In the genomic region with DNA sequence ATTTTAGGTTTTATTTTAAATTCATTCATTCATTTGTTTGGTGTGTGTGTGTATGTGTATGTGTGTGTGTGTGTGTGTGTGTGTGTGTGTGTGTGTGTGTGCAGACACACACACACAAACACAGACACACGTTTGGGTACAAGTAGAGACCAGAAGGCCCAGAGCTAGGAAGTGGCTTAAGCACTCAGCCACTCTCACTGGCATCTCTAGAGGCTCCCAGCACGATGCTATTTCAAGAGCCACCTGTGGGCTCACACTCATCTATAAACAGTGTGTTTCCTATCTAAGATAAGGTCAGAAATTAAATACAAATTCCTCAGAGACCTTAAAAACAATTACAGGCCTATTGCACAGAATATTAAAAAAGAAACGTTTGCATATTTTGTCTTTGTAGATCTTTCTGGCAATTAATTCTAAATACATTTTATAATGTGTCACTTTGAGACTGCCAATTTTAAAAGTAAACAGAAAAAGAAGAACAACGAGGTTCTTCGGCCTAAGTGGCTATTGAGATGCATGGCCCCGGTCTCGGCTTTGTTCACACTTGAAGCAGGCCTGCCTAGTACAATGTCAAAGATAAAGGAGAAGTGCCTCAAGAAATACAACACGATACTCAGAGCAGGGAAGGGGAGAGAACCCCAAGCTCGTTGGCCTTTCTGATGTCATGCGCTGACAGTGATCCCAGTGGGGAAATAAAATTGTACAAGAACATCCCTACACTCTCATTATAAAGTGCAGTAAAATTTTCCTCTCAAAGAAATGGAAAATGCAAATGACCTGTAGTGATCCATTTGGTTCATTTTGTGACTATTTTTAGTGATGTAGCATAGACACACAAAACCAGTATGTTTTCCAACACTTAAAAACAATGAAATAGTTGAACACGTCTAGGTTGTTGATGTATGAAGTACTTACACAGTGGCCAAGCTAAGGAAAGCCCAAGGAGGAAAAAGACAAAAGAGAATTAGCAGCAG, we compare ENCODE assay signal across 23 mouse cellular contexts.
DNase-seq lines count a peak whose midpoint lies in the region; ATAC-seq lines count a peak whose summit lies in the region.
"Had no signal": no experiment of that assay in that cellular context is flagged by ENCODE, and none has a peak within 500 bp of the region (broad histone marks: within the 10 kb centered on the region; RNA-seq: fewer than 3 reads in every experiment).

No protein-coding gene starts in this region.

- H3K9me3 ChIP-seq in forebrain, embryonic 13.5 days (replicated peaks) = no peaks in the 10 kb centered on the region
- H3K9me3 ChIP-seq in forebrain, embryonic 10.5 days = no peaks in the 10 kb centered on the region
- no peaks in the 10 kb centered on the region for H3K9me3 ChIP-seq in midbrain, embryonic 16.5 days (replicated peaks; ENCODE audit: control insufficient read depth, low read length, poor library complexity, severe bottlenecking)
- H3K9me3 ChIP-seq in midbrain, embryonic 10.5 days (replicated peaks) = no peaks in the 10 kb centered on the region
- H3K9me3 ChIP-seq in lung, embryonic 16.5 days (ENCODE audit: control insufficient read depth, low read length) = no peaks in the 10 kb centered on the region
- H3K9me3 ChIP-seq: embryonic facial prominence, embryonic 10.5 days; hindbrain, embryonic 13.5 days; intestine, embryonic 15.5 days; limb, embryonic 12.5 days; lung, embryonic 15.5 days had no signal

- H3K4me1 ChIP-seq in forebrain, embryonic 13.5 days = peaks cover 30% of the 10 kb centered on the region
- no peaks in the 10 kb centered on the region for H3K4me1 ChIP-seq in forebrain, embryonic 10.5 days
- H3K4me1 ChIP-seq in midbrain, embryonic 16.5 days (ENCODE audit: control insufficient read depth, insufficient read depth, low read length) = peaks cover 17% of the 10 kb centered on the region
- peaks cover 3% of the 10 kb centered on the region; the same call in 1 of the 2 replicates for H3K4me1 ChIP-seq in midbrain, embryonic 10.5 days
- H3K4me1 ChIP-seq in lung, embryonic 16.5 days (replicated peaks; ENCODE audit: control insufficient read depth, insufficient read depth, low read length) = no peaks in the 10 kb centered on the region
- H3K4me1 ChIP-seq: embryonic facial prominence, embryonic 10.5 days; intestine, embryonic 15.5 days had no signal

- no peak overlapping the region for H3K27ac ChIP-seq in forebrain, embryonic 13.5 days
- H3K27ac ChIP-seq in forebrain, embryonic 10.5 days = no peak overlapping the region
- peak overlapping the region; percentile 38 for H3K27ac ChIP-seq in midbrain, embryonic 16.5 days (ENCODE audit: low read length)
- no peak overlapping the region for H3K27ac ChIP-seq in midbrain, embryonic 10.5 days (replicated peaks)
- no peak overlapping the region; the same call in 1 of the 2 replicates for H3K27ac ChIP-seq in lung, embryonic 16.5 days (ENCODE audit: low read length)
- H3K27ac ChIP-seq: embryonic facial prominence, embryonic 10.5 days; heart, adult 2 months; hindbrain, embryonic 13.5 days; intestine, embryonic 15.5 days; limb, embryonic 12.5 days; lung, embryonic 15.5 days; stomach, postnatal 0 days had no signal

- H3K27me3 ChIP-seq in forebrain, embryonic 13.5 days = no peaks in the 10 kb centered on the region
- H3K27me3 ChIP-seq in forebrain, embryonic 10.5 days (ENCODE audit: poor library complexity, severe bottlenecking) = no peaks in the 10 kb centered on the region
- no peaks in the 10 kb centered on the region for H3K27me3 ChIP-seq in midbrain, embryonic 16.5 days (ENCODE audit: control insufficient read depth, insufficient read depth, low read depth, low read length)
- H3K27me3 ChIP-seq in midbrain, embryonic 10.5 days (ENCODE audit: low read depth, poor library complexity, severe bottlenecking) = no peaks in the 10 kb centered on the region
- H3K27me3 ChIP-seq in lung, embryonic 16.5 days (ENCODE audit: control insufficient read depth, insufficient read depth, low read depth, low read length) = no peaks in the 10 kb centered on the region
- H3K27me3 ChIP-seq: hindbrain, embryonic 13.5 days; intestine, embryonic 15.5 days; limb, embryonic 12.5 days; lung, embryonic 15.5 days had no signal

- no peaks in the 10 kb centered on the region for H3K36me3 ChIP-seq in forebrain, embryonic 13.5 days (ENCODE audit: poor library complexity, severe bottlenecking)
- H3K36me3 ChIP-seq in forebrain, embryonic 10.5 days (replicated peaks) = no peaks in the 10 kb centered on the region
- H3K36me3 ChIP-seq in midbrain, embryonic 16.5 days (ENCODE audit: control insufficient read depth, insufficient read depth, low read length) = peaks cover 2% of the 10 kb centered on the region; the same call in 1 of the 2 replicates
- H3K36me3 ChIP-seq in midbrain, embryonic 10.5 days = no peaks in the 10 kb centered on the region
- H3K36me3 ChIP-seq in lung, embryonic 16.5 days (ENCODE audit: control insufficient read depth, insufficient read depth, low read length) = no peaks in the 10 kb centered on the region
- H3K36me3 ChIP-seq: embryonic facial prominence, embryonic 10.5 days; hindbrain, embryonic 13.5 days; intestine, embryonic 15.5 days; limb, embryonic 12.5 days; lung, embryonic 15.5 days had no signal

- no peak for DNase-seq in forebrain, embryonic 10.5 days (ENCODE audit: extremely low spot score, low spot score)
- DNase-seq in midbrain, embryonic 10.5 days (ENCODE audit: low spot score) = no peak
- DNase-seq: adrenal gland, postnatal 36 days; cerebellum, adult 9-11 months; gastrocnemius, postnatal 14 days; heart, adult 2 months; kidney, adult 9 months; kidney, postnatal 14 days; right cerebral cortex, postnatal 14 days; thymus, adult 2 months; thymus, postnatal 4 days had no signal

- peak; percentile 28; the same call in 1 of the 2 replicates for ATAC-seq in forebrain, embryonic 13.5 days
- ATAC-seq in midbrain, embryonic 16.5 days = peak; percentile 62; the same call in 1 of the 2 replicates
- ATAC-seq in lung, embryonic 16.5 days (ENCODE audit: low read depth) = peak; percentile 64
- no peak for ATAC-seq in monocyte, adult 5-6 weeks (replicated peaks; ENCODE audit: insufficient number of reproducible peaks, low FRiP score, low TSS enrichment, poor library complexity, severe bottlenecking)
- ATAC-seq in megakaryocyte, adult 5-6 weeks (ENCODE audit: poor library complexity, severe bottlenecking) = no peak
- ATAC-seq: intestine, embryonic 15.5 days had no signal

- H3K4me2 ChIP-seq in forebrain, embryonic 13.5 days = no peak overlapping the region
- no peak overlapping the region for H3K4me2 ChIP-seq in midbrain, embryonic 16.5 days (ENCODE audit: low read length)
- no peak overlapping the region for H3K4me2 ChIP-seq in lung, embryonic 16.5 days (ENCODE audit: low read depth, low read length)
- H3K4me2 ChIP-seq: hindbrain, embryonic 13.5 days; intestine, embryonic 15.5 days; limb, embryonic 12.5 days; liver, embryonic 11.5 days; lung, embryonic 15.5 days had no signal

- no peak overlapping the region for H3K9ac ChIP-seq in forebrain, embryonic 13.5 days
- no peak overlapping the region for H3K9ac ChIP-seq in midbrain, embryonic 16.5 days (ENCODE audit: low read depth, low read length)
- no peak overlapping the region for H3K9ac ChIP-seq in lung, embryonic 16.5 days (ENCODE audit: low read length)
- H3K9ac ChIP-seq: hindbrain, embryonic 13.5 days; intestine, embryonic 15.5 days; limb, embryonic 12.5 days; lung, embryonic 15.5 days had no signal

- WGBS in forebrain, embryonic 13.5 days = 38% methylated on average over 11 of the region's 11 CpGs
- 79% methylated on average over 11 of the region's 11 CpGs for WGBS in forebrain, embryonic 10.5 days
- 54% methylated on average over 11 of the region's 11 CpGs for WGBS in midbrain, embryonic 16.5 days
- WGBS in midbrain, embryonic 10.5 days = 75% methylated on average over 11 of the region's 11 CpGs
- WGBS in lung, embryonic 16.5 days = 24% methylated on average over 11 of the region's 11 CpGs

- no peak overlapping the region for H3K4me3 ChIP-seq in forebrain, embryonic 13.5 days
- H3K4me3 ChIP-seq in forebrain, embryonic 10.5 days = no peak overlapping the region
- no peak overlapping the region for H3K4me3 ChIP-seq in midbrain, embryonic 16.5 days (ENCODE audit: low read depth, low read length)
- H3K4me3 ChIP-seq in midbrain, embryonic 10.5 days = no peak overlapping the region
- no peak overlapping the region for H3K4me3 ChIP-seq in lung, embryonic 16.5 days (ENCODE audit: low read length)
- H3K4me3 ChIP-seq: embryonic facial prominence, embryonic 10.5 days; heart, adult 2 months; hindbrain, embryonic 13.5 days; intestine, embryonic 15.5 days; limb, embryonic 12.5 days; lung, embryonic 15.5 days had no signal

Comparison
In these comparisons a context has a peak if more than half of its experiments do, and no peak if none do; other contexts are left out.
1. ATAC-seq: peak in forebrain, embryonic 13.5 days (single experiment), midbrain, embryonic 16.5 days (single experiment) and lung, embryonic 16.5 days (single experiment); none in monocyte, adult 5-6 weeks (single experiment) and megakaryocyte, adult 5-6 weeks (single experiment).